Mouse (Mus musculus) frontal cortex, adult (tissue): ENCODE measurements around the gene Grin2d.

Experiments used
- ATAC-seq: cut with Nextera tagmentation; 2 replicates; pipeline ENCODE4 v1.9.2; 2017; ENCODE audit warnings: mild to moderate bottlenecking, moderate library complexity, mixed read lengths; ENCODE audit not compliant: low TSS enrichment

Grin2d gene

GRCm38 (mm10) chr7:45805941-45806340 lies 72.2 kb downstream of the Grin2d start:
- no peak for ATAC-seq

- no peak for ATAC-seq
Measured at GRCm38 (mm10) chr7:45802551-45802950, 75.6 kb downstream of the Grin2d start.

GRCm38 (mm10) chr7:45801348-45801747 lies 76.8 kb downstream of the Grin2d start:
- peak; percentile 60 for ATAC-seq

GRCm38 (mm10) chr7:45800546-45801204 lies 77.5 kb downstream of the Grin2d start:
- no peak for ATAC-seq

DNA sequence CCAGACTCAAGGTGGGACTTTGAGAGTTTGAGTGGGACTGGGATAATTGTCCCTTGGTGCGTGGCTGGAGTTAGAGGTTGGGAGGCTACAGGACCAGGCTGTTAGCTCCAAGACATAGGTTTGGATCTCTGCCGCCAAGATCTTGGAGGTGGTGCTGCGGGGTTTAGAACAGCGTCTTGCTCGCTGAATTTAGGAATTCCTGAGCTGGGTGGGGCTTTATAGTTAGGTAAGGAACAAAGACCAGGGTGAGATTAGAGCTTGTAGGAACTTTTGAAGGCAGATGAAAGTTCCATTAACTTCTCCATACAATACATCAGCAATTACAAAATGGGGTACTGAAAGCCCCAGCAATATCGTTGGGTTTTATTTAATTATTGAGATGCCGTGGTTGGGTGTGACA lies 78.2 kb downstream of the Grin2d start:
- ATAC-seq, result no peak

GRCm38 (mm10) chr7:45798931-45799330 lies 79.2 kb downstream of the Grin2d start:
- no peak for ATAC-seq

- no peak for ATAC-seq
Measured at GRCm38 (mm10) chr7:45798511-45798836, 79.7 kb downstream of the Grin2d start.

- ATAC-seq, result no peak
Measured at GRCm38 (mm10) chr7:45797661-45798510, 80.3 kb downstream of the Grin2d start.

DNA sequence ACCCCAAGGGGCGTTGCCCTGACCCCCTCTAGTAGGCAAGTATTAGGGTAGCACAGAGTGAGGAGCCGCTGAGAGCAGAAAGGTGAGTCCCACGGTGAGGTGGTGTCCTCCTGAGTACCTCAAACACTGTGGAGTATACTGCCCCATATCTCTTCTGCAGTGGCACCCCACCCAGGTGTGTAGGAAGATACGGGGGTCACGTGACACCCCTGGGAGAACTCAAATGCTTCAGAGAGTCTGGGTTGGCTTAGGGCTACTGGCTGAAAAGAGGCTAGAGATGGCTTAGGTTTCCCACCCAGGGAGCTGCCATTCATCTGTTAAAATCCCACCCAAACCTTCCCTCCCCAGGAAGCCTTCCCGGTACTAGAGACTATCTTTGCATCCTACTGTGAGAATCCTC lies 81.2 kb downstream of the Grin2d start:
- no peak for ATAC-seq

- no peak for ATAC-seq
Measured at GRCm38 (mm10) chr7:45794971-45795370, 83.2 kb downstream of the Grin2d start.

- ATAC-seq, result no peak
Measured at GRCm38 (mm10) chr7:45793969-45794585, 84.1 kb downstream of the Grin2d start.

- ATAC-seq, result no peak
Measured at GRCm38 (mm10) chr7:45793240-45793639, 84.9 kb downstream of the Grin2d start.

GRCm38 (mm10) chr7:45791756-45792490 lies 86.3 kb downstream of the Grin2d start:
- ATAC-seq, result peak; percentile 64; the same call in 1 of the 2 replicates

DNA sequence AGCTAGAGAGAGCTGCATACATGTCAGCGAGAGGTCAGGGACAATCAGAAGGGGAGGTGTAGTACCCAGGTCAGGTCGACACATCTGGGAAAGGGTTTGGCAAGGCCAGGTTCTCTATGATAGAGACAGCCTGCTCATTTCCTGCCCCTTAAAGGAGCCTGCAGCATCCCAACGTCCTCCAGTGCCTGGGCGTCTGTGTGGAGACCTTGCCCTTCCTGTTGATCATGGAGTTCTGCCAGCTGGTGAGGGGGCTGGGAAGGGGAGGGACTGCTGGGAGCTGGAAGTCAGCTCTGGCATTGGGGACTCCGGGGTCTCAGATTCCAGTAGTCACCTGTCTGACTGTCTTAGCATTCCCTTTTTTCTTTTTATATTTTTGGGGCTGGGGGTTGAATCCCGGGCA lies 87.5 kb downstream of the Grin2d start:
- ATAC-seq, result no peak

GRCm38 (mm10) chr7:45787642-45788041 lies 90.5 kb downstream of the Grin2d start:
- no peak for ATAC-seq

DNA sequence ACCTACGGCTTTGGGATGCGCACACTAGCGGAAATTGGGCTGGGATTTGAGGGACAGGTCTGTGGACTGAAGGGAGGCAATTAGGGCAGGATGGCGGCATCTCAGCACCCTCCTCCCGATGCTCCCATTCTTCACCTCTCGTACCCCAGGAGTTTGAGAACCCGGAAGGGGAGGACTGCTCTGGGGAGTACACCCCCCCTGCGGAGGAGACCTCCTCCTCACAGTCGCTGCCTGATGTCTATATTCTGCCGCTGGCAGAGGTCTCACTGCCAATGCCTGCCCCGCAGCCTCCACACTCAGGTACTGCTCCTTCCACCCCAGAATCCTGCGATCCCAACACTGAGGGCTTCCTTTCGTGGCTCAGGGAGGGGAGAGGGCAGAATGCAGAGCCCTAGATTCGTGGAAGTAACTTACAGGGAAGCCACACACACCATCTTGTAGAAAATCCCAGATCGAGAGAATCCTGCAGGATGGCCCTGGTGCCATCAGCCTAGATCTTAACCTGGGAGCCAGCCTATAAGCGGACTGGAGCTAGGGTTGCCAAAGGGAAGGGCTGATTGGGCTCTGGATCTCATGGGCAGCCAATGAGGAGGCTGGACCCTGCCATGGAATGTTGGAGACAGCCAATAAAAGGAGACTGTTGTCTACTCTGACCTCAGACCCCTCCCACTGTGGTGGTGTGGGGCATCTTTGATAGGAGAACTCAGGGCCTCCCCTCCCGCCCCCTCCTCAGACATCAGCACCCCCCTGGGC lies 91.3 kb downstream of the Grin2d start:
- ATAC-seq, result peak; percentile 45; the same call in 1 of the 2 replicates

DNA sequence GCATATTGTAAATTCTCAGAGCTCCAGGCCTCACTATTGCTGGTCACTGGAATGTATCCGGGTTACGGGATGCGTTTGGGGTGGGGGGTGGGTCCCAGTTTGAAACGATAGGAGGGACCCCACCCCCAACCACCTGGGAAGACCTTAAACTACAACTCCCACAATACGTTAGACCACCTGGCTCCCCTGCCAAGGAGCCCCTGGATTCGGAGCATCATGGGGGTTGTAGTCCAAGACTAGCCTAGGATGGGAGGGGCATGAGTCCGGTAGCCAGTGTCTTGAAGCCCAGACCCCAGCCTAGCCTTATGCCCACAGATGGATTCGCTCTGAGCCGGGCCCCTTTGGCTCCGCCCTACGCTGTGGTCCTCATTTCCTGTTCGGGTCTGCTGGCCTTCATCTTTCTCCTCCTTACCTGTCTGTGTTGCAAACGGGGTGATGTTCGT lies 92.0 kb downstream of the Grin2d start:
- no peak for ATAC-seq

DNA sequence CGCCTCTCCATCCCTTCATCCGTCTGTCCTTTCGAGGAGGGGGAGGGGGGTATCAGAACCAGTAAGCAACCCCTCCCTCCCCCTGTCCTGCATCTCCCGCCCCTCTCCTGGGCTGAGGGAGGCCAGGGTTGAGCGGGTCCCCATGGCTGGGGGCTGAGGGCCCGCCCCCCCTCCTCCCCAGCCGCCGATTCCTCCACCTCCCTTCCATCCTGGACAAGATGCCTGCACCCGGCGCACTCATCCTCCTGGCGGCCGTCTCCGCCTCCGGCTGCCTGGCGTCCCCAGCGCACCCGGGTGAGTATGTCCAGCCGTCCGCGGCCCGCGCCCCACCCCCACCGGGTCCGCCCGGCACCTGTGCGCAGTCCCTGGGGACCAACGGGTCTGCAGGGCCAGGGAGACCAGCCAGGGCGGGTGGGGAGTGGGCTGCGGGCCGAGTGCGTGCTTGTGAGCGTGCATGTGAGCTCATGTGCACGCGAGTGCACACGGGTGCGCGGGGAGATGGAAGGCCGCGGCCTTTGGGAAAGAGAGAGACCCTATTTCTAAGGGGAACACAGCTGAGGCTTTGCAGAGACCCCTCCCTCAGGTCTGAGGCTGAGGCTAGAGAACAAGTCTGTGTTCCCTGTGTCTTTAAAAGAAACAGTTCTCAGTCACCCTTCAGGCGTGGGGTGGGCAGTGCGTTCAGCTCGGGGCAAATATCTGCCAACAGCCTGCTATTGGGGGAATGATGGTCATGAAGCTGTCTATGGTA lies 92.6 kb downstream of the Grin2d start:
- no peak for ATAC-seq

DNA sequence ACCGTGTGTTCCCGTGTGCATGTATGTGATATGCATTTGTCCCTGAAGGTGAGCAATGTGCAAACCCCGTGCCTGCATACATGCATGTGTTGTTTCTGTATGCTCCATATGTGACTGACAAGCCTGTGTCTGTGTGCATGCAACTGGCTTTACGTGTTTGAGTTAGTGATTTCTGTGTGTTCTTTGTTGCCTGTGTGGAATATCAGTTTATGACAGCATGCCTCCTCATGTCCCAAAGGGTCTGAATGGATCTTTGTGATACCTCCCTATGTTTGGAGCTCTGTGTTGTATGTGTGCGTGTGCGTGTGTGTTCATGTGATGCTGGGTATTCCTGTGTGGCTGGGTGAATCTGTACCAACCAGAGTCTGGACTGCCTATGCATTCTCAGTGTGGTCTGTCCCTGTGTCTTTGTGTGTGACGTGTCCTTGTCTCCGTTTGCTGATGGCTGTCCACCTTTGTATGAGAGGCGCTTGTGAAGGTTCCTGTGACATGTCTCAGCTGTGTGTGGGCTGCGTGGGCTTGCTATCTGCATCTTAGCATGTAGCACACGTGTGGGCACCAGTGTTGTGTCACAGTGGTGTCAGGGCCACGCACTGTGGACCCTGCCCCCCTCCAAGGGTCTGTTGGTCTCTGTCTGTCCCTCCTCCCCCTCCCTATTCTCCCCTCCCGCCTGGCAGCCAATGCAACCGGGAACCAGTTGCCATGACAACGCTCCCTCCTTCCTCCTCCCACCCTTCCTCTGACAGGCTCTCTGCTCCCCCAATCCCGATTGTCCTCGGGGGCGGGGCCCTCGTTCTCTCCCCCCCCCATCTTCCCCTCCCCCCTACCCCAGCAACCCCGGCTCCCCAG lies 93.4 kb downstream of the Grin2d start, which contains the start of gene Sult2b1:
Gene Sult2b1, minus strand, starts transcription at position 146 of the 849 bp plus-strand sequence.
- ATAC-seq, result peak; percentile 64
